Mouse (Mus musculus) gastrocnemius, adult 2 months (tissue): ENCODE data around the gene Asl. TPM values are rescaled to one million over a fixed set of nuclear protein-coding genes. Genes with fewer than 3 reads are reported as not detected.

ENCODE experiments used
- DNase-seq: peaks from one replicate; pipeline ENCODE4 v3.0.0; 2022
- H3K27ac ChIP-seq: fragments of 200-600 bp; 2 replicates; pipeline ENCODE4 v1.8.1; 2022; ENCODE audit warnings: mild to moderate bottlenecking
- H3K4me3 ChIP-seq: fragments of 200-600 bp; 2 replicates; pipeline ENCODE4 v1.8.1; 2022; ENCODE audit warnings: mild to moderate bottlenecking, moderate library complexity
- CTCF ChIP-seq: fragments of 200-600 bp; IDR thresholded peaks from 2 replicates; pipeline ENCODE4 v1.8.1; 2022; ENCODE audit warnings: antibody characterized with exemption, mild to moderate bottlenecking, moderate library complexity
- intact Hi-C: fragments of 180-260 bp; cut with DNase I; formaldehyde crosslinking; loops from one replicate; pipeline ENCODE4 v1.15.1; 2025
- total RNA-seq, 2 experiments: library from RNA; stranded (reverse); gene quantifications; 2 replicates each; pipeline ENCODE4 v1.2.3; 2021

Gene Asl
- total RNA-seq, 2 experiments from 2014 or later = 9.3 to 13.2 TPM

- no peak for DNase-seq
- intact Hi-C loops = no loop called here
- Histone ChIP-seq H3K4me3 (no peak overlapping the region), H3K27ac (no peak overlapping the region)
- TF ChIP-seq CTCF = no peak
Measured at GRCm38 (mm10) chr5:130056303-130056702, 27.3 kb upstream of the Asl start.

DNA sequence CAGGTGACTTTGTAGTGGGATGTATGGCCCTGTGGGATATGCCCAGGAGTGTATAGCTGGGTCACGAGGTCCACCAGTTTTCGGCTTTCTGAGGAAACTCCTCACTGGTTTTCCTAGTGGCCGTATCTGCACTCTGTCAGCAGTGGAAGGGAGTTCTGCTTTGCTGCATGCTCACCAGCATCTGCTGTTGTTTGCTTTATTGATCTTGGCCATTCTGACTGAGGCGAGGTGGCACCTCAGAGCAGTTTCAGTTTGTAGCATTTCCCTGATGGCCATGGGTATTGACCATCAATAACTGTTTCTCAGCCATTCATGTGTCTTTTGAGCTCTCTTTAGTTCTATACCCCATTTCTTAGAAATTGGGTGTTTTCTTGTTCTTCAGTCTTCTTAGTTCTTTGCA lies 26.6 kb upstream of the Asl start:
- H3K27ac ChIP-seq = no peak overlapping the region
- no peak overlapping the region for H3K4me3 ChIP-seq
- no peak for TF ChIP-seq CTCF
- DNase-seq = no peak
- intact Hi-C loops = no loop called here

- intact Hi-C loops = loop anchor here (5.0 kb wide), 1 partner anchor 69 kb away; no protein-coding TSS in a partner anchor
- Histone ChIP-seq H3K4me3 (no peak overlapping the region), H3K27ac (peak overlapping the region; percentile 56)
- DNase-seq = no peak
- no peak for TF ChIP-seq CTCF
Measured at GRCm38 (mm10) chr5:130052955-130053354, 23.9 kb upstream of the Asl start.

GRCm38 (mm10) chr5:130052510-130052909 lies 23.5 kb upstream of the Asl start:
- H3K27ac ChIP-seq = peak overlapping the region; percentile 56
- intact Hi-C loops = loop anchor here (5.0 kb wide), 1 partner anchor 70 kb away; no protein-coding TSS in a partner anchor
- no peak overlapping the region for H3K4me3 ChIP-seq
- no peak for TF ChIP-seq CTCF
- DNase-seq = peak; percentile 46

DNA sequence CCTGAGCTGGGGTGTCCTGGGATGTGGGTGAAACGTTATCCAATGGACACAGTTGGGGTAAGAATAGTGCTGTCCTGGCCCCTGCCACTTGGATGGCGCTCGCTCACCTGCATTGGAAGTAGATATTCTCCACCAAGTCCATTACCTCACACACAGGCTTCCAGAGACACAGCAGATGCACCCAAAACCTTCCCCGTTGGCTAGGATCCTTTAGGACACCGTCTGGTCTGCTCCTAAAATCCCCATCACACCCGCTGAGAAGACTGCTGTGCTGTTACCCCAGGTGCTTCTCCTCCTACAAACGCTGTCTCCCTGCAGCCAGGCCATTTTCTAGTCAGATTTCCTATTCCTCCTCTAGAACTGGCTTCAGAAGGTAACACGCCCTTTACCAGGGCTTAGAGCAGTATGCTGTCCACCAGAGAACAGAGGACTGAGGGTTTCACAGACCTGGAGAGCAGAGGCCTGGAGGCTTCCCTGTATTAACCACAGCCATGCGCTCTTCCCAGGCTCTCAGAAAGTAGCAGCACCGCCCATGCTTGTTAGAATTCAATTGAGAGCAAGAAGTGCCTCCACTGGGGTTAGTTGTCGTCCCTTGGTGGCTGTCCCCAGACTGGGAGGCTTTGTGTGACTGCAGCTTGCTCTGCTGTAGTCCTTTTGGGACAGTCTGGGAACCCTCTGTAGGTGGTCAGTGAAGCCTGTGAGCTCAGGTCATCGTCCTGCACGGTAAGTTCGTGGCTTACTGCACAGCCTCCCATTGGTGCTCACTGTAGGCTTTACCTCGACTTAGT lies 22.2 kb upstream of the Asl start:
- no peak for TF ChIP-seq CTCF
- H3K4me3 ChIP-seq = no peak overlapping the region
- intact Hi-C loops = loop anchor here (5.0 kb wide), 1 partner anchor 71 kb away; no protein-coding TSS in a partner anchor
- DNase-seq = no peak
- no peak overlapping the region; the same call in 1 of the 2 replicates for H3K27ac ChIP-seq

GRCm38 (mm10) chr5:130050416-130050815 lies 21.4 kb upstream of the Asl start:
- no peak for DNase-seq
- no peak overlapping the region for H3K27ac ChIP-seq
- H3K4me3 ChIP-seq = no peak overlapping the region
- intact Hi-C loops = loop anchor here (5.0 kb wide), 1 partner anchor 72 kb away; no protein-coding TSS in a partner anchor
- no peak for TF ChIP-seq CTCF

- intact Hi-C loops = no loop called here
- TF ChIP-seq CTCF = no peak
- Histone ChIP-seq H3K4me3 (no peak overlapping the region), H3K27ac (peak overlapping the region; percentile 79)
- peak; percentile 60 for DNase-seq
Measured at GRCm38 (mm10) chr5:130048786-130049520, 19.9 kb upstream of the Asl start.

DNA sequence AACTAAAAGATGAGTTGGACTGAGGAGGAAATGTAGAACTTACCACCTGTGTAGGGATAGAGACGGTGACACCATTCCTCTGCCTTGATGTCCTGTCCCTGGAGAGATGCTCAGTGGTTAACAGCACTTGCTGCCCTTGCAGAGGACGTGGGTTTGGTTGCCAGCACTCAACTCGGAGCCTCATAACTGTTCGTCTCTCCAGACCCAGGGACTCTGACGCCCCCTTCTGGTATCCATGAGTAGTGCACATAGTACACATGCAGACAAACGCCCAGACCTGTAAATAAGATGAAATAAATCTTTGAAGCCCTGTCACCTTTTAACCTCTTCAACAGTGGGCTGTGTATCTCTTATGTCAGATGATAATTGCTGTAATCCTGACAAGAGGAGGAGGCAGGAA lies 18.0 kb upstream of the Asl start:
- peak; percentile 32; the same call in 1 of the 2 replicates for TF ChIP-seq CTCF
- intact Hi-C loops = no loop called here
- no peak overlapping the region for H3K27ac ChIP-seq
- no peak for DNase-seq
- no peak overlapping the region for H3K4me3 ChIP-seq

- Histone ChIP-seq H3K4me3 (no peak overlapping the region), H3K27ac (peak overlapping the region; percentile 31; the same call in 1 of the 2 replicates)
- intact Hi-C loops = no loop called here
- no peak for DNase-seq
- TF ChIP-seq CTCF = no peak
Measured at GRCm38 (mm10) chr5:130046589-130046988, 17.5 kb upstream of the Asl start.

DNA sequence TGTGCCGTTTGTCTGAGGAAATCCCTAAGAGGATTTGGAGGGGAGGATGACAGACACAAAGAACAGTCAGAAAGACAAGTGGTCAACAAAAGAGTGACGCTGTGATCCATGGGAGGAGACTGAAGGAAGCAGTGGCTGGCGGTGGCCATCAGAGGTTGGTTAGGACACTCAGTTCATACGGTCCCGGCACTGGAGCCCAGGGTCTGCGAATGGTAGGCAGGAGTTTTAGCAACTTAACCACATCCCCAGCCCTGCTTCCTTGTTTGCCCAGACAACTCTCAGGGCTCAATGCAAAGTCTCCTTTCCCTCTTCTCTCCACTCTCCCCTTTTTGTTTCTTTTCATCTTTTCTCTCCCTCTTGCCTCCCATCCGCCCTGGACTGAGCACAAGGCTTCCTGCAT lies 17.1 kb upstream of the Asl start:
- DNase-seq = no peak
- intact Hi-C loops = no loop called here
- peak overlapping the region; percentile 31; the same call in 1 of the 2 replicates for H3K27ac ChIP-seq
- H3K4me3 ChIP-seq = no peak overlapping the region
- no peak for TF ChIP-seq CTCF

DNA sequence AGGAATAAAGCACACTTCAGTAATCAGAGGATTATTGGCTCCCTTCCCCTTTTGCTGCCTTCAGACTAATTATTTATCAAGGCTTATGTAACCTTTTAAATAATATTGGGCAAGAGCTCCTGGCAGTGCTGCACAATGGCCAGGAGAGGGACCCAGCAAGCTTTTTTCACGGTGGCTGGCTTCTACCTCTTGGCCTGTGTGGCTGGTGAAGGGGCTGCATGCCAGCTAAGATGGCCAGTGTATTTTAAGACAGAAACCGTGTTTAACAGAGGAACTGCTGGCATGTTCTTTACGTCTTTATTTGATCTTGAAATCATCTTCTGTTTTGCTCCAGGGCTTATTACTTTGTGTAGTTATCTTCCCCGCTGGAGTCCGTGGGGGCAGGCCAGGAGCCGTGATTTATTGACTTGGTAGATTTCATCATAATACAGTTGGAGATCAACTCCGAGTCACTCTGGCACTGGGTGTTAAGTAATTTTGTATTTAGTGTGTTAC lies 15.2 kb upstream of the Asl start:
- DNase-seq = peak; percentile 83
- Histone ChIP-seq H3K4me3 (peak overlapping the region; percentile 43), H3K27ac (peak overlapping the region; percentile 77)
- intact Hi-C loops = loop anchor here (1.0 kb wide), 1 partner anchor 95 kb away; no protein-coding TSS in a partner anchor
- TF ChIP-seq CTCF = peak; percentile 91

GRCm38 (mm10) chr5:130043741-130044140 lies 14.7 kb upstream of the Asl start:
- intact Hi-C loops = loop anchor here (1.0 kb wide), 1 partner anchor 96 kb away; no protein-coding TSS in a partner anchor
- no peak for TF ChIP-seq CTCF
- H3K4me3 ChIP-seq = no peak overlapping the region
- H3K27ac ChIP-seq = peak overlapping the region; percentile 77
- DNase-seq = no peak

- Histone ChIP-seq H3K27ac (no peak overlapping the region), H3K4me3 (no peak overlapping the region)
- no peak for TF ChIP-seq CTCF
- intact Hi-C loops = no loop called here
- no peak for DNase-seq
Measured at GRCm38 (mm10) chr5:130041262-130041661, 12.2 kb upstream of the Asl start.
